Mouse (Mus musculus) heart, embryonic 13.5 days (tissue): ENCODE measurements around the gene Ccdc85b. TPM values are rescaled to one million over a fixed set of nuclear protein-coding genes. Genes with fewer than 3 reads are reported as not detected.

Experiments used
- ATAC-seq: fragments of 200-750 bp; cut with Nextera tagmentation; 2 replicates; pipeline ENCODE4 v1.8.0; 2017; ENCODE audit warnings: moderate TSS enrichment; ENCODE audit not compliant: insufficient number of reproducible peaks, low FRiP score, low TSS enrichment; ENCODE audit errors: extremely low read depth
- H3K27ac ChIP-seq: fragments of 300-500 bp; sonication (generic); replicated peaks from 2 replicates; pipeline ENCODE4 v1.5.1; 2015; ENCODE audit warnings: moderate library complexity, mild to moderate bottlenecking, inconsistent platforms
- H3K27me3 ChIP-seq: fragments of 300-500 bp; sonication (generic); replicated peaks from 2 replicates; pipeline ENCODE4 v1.6.1; 2015; ENCODE audit warnings: mild to moderate bottlenecking, inconsistent platforms
- H3K36me3 ChIP-seq: fragments of 300-500 bp; sonication (generic); 2 replicates; pipeline ENCODE4 v1.6.1; 2015; ENCODE audit warnings: mild to moderate bottlenecking, inconsistent platforms
- H3K4me1 ChIP-seq: fragments of 300-500 bp; sonication (generic); 2 replicates; pipeline ENCODE4 v1.6.1; 2015; ENCODE audit warnings: inconsistent platforms
- H3K4me2 ChIP-seq: fragments of 300-500 bp; sonication (generic); 2 replicates; pipeline ENCODE4 v1.6.1; 2015; ENCODE audit warnings: inconsistent platforms, mild to moderate bottlenecking, moderate library complexity
- H3K4me3 ChIP-seq: fragments of 300-500 bp; sonication (generic); 2 replicates; pipeline ENCODE4 v1.5.1; 2015; ENCODE audit warnings: moderate library complexity, mild to moderate bottlenecking, inconsistent platforms
- H3K9ac ChIP-seq: fragments of 300-500 bp; sonication (generic); 2 replicates; pipeline ENCODE4 v1.6.1; 2015; ENCODE audit warnings: inconsistent platforms, mild to moderate bottlenecking, moderate library complexity
- H3K9me3 ChIP-seq: fragments of 300-500 bp; sonication (generic); 2 replicates; pipeline ENCODE4 v1.6.1; 2016; ENCODE audit warnings: inconsistent platforms
- WGBS: fragments of 180-500 bp; shearing (Covaris S2); methylation state at CpG from one replicate; pipeline ENCODE4 v1.1.7; 2015; ENCODE audit warnings: mixed read lengths; 5-methylcytosine and 5-hydroxymethylcytosine counted together
- polyA plus RNA-seq: library from polyadenylated mRNA; unstranded; fragments of >200 nt; fragmentation: Nextera tagmentation; extraction: Ambion mirVana; gene quantifications from 2 replicates; pipeline ENCODE4 v1.2.1, GENCODE M21; 2015

Gene Ccdc85b
- polyA plus RNA-seq, 1 experiment from 2014 or later = 7.6 TPM

DNA sequence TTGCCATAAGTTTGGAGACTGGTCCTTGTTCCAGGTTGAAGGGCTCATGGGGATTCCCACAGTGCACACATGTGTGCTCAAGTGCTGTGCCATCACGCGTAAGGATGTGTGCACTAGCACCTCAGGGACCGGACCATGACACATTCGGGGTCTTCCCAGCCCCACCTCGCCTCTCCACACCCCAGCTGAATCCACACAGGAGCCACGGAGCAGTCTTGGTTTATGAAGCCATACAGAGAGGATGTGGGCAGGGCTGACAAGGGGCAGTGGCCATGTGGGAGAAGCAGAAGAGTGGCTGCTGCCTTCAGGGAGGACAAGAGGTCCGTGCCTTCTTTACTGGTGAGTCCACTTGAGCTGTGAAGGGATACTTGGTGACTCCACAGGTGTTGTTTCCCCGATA, 7.3 kb upstream of the Ccdc85b start:
- H3K4me1 ChIP-seq = peaks cover 32% of the 10 kb centered on the region
- H3K27ac ChIP-seq = no peak overlapping the region
- peak overlapping the region; percentile 78; the same call in 1 of the 2 replicates for H3K9ac ChIP-seq
- peak overlapping the region; percentile 64 for H3K4me2 ChIP-seq
- WGBS = 91% methylated on average over 8 of the region's 8 CpGs
- H3K4me3 ChIP-seq = peak overlapping the region; percentile 41; the same call in 1 of the 2 replicates
- H3K27me3 ChIP-seq = no peaks in the 10 kb centered on the region
- peaks cover 65% of the 10 kb centered on the region for H3K36me3 ChIP-seq
- H3K9me3 ChIP-seq = no peaks in the 10 kb centered on the region
- ATAC-seq = no peak

DNA sequence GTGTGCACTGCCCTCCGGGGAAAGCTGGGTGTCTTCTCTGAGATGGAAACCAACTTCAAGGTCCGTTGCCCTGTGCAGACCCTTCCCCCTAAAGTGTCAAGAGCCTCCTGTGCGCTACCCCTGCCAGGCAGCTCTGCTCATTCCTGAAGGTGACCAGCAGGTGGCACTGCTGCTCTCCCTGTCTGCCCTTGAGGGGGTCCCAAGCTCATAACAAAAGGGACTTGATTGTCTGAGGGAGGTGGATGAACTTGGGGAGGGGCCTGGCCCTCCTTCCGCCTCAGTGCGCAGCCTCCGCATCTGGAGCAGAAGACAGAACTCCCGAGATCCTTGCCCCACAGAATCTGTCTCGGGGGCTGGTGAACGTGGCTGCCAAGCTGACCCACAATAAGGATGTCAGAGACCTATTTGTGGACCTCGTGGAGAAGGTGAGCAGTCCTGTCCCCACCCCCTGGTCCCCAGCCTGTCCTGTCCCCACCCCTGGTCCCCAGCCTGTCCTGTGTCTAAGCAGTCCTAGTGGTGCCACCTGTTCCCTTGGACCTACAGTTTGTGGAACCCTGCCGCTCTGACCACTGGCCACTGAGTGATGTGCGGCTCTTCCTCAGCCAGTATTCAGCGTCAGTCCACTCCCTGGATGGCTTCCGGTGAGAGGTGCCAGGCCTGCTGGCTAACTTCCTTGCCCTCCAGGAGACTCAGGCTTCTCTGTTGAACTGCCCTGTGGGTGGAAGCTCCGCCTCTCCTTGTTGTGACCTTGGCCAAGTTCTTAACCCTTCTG, 6.3 kb upstream of the Ccdc85b start:
- ATAC-seq = no peak
- H3K27me3 ChIP-seq = no peaks in the 10 kb centered on the region
- peak overlapping the region; percentile 41 for H3K4me3 ChIP-seq
- no peaks in the 10 kb centered on the region for H3K9me3 ChIP-seq
- H3K4me2 ChIP-seq = peak overlapping the region; percentile 64
- peaks cover 36% of the 10 kb centered on the region for H3K4me1 ChIP-seq
- peak overlapping the region; percentile 86 for H3K27ac ChIP-seq
- peaks cover 65% of the 10 kb centered on the region for H3K36me3 ChIP-seq
- 45% methylated on average over 15 of the region's 15 CpGs for WGBS
- H3K9ac ChIP-seq = peak overlapping the region; percentile 78

DNA sequence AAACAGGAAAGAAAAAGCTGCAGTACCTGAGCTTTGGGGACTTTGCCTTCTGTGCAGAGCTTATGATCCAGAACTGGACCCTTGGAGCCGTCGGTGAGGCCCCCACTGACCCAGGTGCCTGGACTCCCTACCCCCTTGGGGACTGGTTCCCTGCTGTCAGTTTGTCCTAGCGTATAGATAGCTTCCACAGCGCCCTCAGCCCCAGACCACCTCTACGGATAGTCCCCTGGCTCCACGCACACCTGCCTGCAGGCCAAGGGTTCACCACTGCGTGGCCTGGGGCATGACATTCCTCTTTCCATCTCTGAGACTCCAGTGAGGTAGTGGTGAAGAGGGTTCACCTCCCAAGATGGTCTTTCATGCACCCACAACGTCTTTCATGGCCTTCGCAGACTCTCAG, 5.5 kb upstream of the Ccdc85b start:
- no peaks in the 10 kb centered on the region for H3K27me3 ChIP-seq
- H3K9me3 ChIP-seq = no peaks in the 10 kb centered on the region
- no peak for ATAC-seq
- peaks cover 65% of the 10 kb centered on the region for H3K36me3 ChIP-seq
- no peak overlapping the region for H3K4me3 ChIP-seq
- no peak overlapping the region for H3K27ac ChIP-seq
- peaks cover 37% of the 10 kb centered on the region for H3K4me1 ChIP-seq
- no peak overlapping the region for H3K9ac ChIP-seq
- no peak overlapping the region for H3K4me2 ChIP-seq
- WGBS = 82% methylated on average over 9 of the region's 9 CpGs

DNA sequence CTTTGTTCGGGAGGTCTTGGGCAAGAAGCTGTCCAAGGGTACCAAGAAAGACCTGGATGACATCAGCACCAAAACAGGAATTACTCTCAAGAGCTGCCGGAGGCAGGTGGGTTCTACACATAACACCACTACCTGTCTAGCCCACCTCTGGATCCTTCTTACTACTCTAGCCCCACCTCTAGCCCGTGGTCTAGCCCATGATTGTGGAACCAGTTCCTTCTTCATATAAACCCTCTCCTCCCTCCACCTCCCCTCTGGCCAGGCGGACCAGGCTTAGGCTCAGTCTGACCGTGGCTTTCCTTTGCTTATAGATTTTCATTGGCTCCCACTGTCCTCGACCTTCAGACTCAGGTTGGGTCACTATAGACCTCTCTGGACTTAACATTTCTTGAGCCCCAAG, 3.7 kb upstream of the Ccdc85b start:
- no peak overlapping the region for H3K27ac ChIP-seq
- peak overlapping the region; percentile 68 for H3K4me3 ChIP-seq
- no peaks in the 10 kb centered on the region for H3K9me3 ChIP-seq
- H3K27me3 ChIP-seq = no peaks in the 10 kb centered on the region
- H3K9ac ChIP-seq = peak overlapping the region; percentile 86
- peaks cover 45% of the 10 kb centered on the region for H3K4me1 ChIP-seq
- peaks cover 47% of the 10 kb centered on the region for H3K36me3 ChIP-seq
- H3K4me2 ChIP-seq = peak overlapping the region; percentile 95
- no peak for ATAC-seq
- WGBS = 79% methylated on average over 6 of the region's 6 CpGs

DNA sequence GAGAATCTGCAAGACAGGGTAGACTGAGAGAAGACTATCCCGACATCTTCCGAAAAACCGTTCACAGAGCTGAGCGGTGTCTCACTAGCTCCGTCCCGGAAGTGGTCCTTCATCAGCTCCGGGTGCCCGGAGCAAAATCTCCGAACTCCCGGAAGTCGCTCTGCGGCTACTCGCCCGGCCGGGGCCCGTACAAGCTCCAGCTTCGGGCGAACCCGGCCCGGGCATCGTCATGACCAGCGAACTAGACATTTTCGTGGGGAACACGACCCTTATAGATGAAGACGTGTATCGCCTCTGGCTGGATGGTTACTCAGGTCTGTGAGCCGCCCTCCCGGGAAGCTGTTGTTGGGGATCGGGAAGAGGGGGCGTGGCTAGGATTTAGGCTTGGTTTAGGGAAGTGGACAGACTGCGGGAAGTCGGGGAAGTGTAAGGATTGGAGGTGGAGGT, 2.8 kb upstream of the Ccdc85b start, which contains the start of gene Fibp:
Fibp (plus strand) TSS at position 151 of the 447 bp plus-strand sequence.
- Histone ChIP-seq H3K36me3 (peaks cover 39% of the 10 kb centered on the region), H3K27me3 (no peaks in the 10 kb centered on the region), H3K27ac (peak within 1 kb of the TSS; percentile 55), H3K9ac (peak within 1 kb of the TSS; percentile 86), H3K9me3 (no peaks in the 10 kb centered on the region), H3K4me3 (peak within 1 kb of the TSS; percentile 68), H3K4me1 (peaks cover 55% of the 10 kb centered on the region), H3K4me2 (peak within 1 kb of the TSS; percentile 95)
- ATAC-seq = no peak
- WGBS = under 1% methylated on average over 32 of the region's 32 CpGs

DNA sequence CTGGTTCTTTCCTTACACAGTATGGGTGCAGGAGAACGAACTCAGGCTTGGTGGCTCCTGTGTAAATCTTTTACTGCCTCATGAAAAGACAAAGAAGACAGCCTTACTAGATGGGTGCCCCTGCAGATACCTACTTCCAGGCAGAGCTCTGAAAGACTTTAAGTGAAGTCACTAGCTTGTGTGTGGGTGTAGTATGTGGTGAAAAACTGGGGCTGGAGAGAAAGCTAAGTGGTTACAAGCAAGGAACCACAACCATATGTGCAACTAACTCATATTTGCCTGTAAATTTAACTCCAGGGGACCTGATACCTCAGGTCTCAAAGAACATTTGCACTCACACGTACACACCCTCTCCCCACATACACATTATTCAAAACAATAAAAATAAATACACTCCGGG, 2.2 kb upstream of the Ccdc85b start:
- no peak for ATAC-seq
- Histone ChIP-seq H3K4me3 (peak overlapping the region; percentile 68), H3K9ac (peak overlapping the region; percentile 86), H3K36me3 (peaks cover 39% of the 10 kb centered on the region), H3K4me2 (peak overlapping the region; percentile 95), H3K27me3 (no peaks in the 10 kb centered on the region), H3K27ac (peak overlapping the region; percentile 55; the same call in 1 of the 2 replicates), H3K4me1 (peaks cover 59% of the 10 kb centered on the region), H3K9me3 (no peaks in the 10 kb centered on the region)
- 24% methylated on average over 3 of the region's 3 CpGs for WGBS

DNA sequence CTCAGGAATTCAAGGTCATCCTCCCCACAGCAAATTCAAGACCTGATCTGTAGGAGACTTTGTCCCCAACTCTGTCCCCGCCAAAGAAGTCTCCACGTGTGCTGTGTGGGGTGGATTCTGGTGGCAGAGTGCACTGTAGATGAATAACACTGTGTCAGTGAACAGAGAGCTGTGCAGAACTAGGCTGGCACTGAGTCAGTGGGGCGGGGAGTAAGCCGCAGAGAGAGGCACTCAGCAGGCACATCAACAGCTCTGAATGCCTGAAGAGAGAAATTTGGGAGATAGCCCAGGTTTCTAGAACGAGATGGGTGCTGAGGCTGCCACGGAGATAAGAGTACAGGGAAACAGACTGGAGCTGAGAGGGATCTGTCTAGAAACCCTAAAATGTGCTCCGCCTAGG, 1.3 kb upstream of the Ccdc85b start:
- H3K4me1 ChIP-seq = peaks cover 58% of the 10 kb centered on the region
- H3K27me3 ChIP-seq = no peaks in the 10 kb centered on the region
- H3K9ac ChIP-seq = no peak overlapping the region
- H3K4me2 ChIP-seq = no peak overlapping the region
- H3K27ac ChIP-seq = no peak overlapping the region
- ATAC-seq = no peak
- peaks cover 39% of the 10 kb centered on the region for H3K36me3 ChIP-seq
- H3K4me3 ChIP-seq = no peak overlapping the region
- WGBS = 55% methylated on average over 7 of the region's 7 CpGs
- no peaks in the 10 kb centered on the region for H3K9me3 ChIP-seq

DNA sequence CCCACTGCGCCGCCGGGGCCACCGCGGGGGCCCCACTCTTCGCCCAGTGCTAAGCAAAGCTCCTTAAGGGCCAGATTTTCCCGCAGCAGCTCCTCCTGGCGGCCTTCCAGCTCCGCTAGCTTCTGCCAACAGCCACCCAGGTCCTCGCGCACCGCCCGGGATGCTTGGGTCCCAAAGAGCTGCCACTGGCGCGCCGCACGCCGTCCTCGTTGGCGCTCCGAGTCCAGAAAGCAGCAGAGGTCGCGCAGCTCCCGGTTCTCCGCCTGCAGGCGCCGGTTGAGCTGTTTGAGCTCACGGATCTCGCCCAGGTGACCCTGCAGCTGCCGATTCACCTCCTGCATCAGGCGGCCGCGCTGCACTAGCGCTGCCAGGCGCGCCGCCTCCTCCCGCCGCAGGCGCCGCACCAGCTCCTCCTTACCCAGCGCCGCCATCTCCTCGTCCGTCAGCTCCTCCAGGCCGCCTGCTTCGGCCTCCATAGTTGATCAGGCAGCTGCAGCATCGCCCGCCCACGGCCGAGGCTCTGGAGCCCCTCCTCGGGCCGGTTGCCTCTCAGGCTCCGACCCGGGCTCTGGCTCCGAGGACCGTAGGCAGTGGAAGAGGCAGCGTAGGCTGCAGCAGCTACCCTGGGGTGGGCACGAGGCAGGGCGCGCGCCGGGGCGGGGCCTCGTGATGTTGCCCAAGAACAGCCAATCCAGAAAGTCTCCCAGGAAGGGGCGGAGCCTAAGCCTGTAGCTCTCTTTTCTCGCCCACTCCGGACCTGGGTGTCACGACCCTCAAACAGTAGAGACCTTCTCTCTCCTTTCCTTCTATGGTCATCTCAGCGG, 560 bp downstream of the Ccdc85b start:
- Histone ChIP-seq H3K4me1 (peaks cover 53% of the 10 kb centered on the region), H3K9me3 (no peaks in the 10 kb centered on the region), H3K4me2 (peak overlapping the region; percentile 92), H3K4me3 (peak overlapping the region; percentile 85), H3K9ac (peak overlapping the region; percentile 94), H3K27ac (peak overlapping the region; percentile 93), H3K36me3 (peaks cover 32% of the 10 kb centered on the region), H3K27me3 (no peaks in the 10 kb centered on the region)
- peak; percentile 84 for ATAC-seq
- WGBS = under 1% methylated on average over 63 of the region's 70 CpGs

DNA sequence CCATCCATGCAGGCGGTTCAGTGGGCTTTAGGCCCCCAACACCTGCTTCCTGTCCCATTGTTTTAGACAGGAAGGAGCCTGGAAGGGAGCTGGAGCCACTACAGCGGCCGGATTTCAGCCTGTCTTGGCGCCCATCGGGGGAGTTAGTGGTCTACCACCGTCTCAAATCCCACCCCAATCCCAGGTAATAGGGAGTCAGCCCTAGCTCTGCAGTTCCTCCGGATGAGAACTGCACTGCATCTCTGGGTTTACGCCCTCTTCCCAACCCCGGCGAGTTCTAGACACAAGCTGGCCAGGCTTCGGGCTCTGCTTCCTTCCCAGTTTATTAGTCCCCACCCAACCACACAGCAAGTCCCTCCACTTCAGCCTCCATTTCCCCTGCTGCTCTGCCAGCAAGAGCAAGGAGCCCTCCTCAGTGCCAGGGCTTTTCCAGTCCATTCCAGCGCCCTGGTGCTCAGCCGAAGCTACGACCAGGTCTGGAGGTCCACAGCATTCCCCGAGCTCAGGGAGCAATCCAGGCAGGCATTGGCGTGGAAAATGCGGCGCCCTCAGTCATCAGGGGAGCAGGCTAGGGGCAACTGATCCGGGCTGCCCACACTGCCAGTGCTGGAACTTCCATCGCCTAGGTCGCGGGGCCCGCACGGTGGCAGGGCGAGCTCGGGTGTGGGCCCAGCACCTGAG, 1.3 kb downstream of the Ccdc85b start:
- H3K36me3 ChIP-seq = peaks cover 26% of the 10 kb centered on the region
- H3K27me3 ChIP-seq = peaks cover 4% of the 10 kb centered on the region
- H3K4me1 ChIP-seq = peaks cover 46% of the 10 kb centered on the region
- peak overlapping the region; percentile 94 for H3K9ac ChIP-seq
- WGBS = 2% methylated on average over 26 of the region's 26 CpGs
- peak overlapping the region; percentile 93 for H3K27ac ChIP-seq
- peak overlapping the region; percentile 85 for H3K4me3 ChIP-seq
- ATAC-seq = no peak
- peak overlapping the region; percentile 92 for H3K4me2 ChIP-seq
- no peaks in the 10 kb centered on the region for H3K9me3 ChIP-seq

DNA sequence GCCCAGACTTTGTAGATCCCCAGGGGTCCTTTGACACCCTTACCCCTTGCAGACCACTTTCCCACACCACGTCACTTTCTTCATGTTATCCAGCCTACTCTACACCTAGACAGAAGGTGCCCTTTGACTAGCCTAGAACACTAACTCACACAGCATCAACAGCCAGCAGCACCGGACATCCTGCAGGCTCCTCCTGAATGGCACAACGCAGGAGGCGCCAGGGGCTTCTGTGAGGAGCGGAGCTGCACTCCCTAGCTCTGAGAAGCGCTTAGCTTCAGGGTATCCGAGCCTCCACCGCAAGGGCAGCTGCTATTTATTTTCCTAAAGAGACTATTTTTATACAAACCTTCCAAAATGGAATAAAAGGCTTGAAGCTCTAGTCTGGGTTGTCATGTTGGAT, 2.1 kb downstream of the Ccdc85b start:
- Histone ChIP-seq H3K4me1 (peaks cover 41% of the 10 kb centered on the region), H3K4me3 (peak overlapping the region; percentile 85), H3K36me3 (peaks cover 26% of the 10 kb centered on the region), H3K9me3 (no peaks in the 10 kb centered on the region), H3K9ac (peak overlapping the region; percentile 94), H3K4me2 (peak overlapping the region; percentile 92), H3K27ac (peak overlapping the region; percentile 93), H3K27me3 (peaks cover 10% of the 10 kb centered on the region)
- ATAC-seq = no peak
- WGBS = 51% methylated on average over 8 of the region's 8 CpGs

DNA sequence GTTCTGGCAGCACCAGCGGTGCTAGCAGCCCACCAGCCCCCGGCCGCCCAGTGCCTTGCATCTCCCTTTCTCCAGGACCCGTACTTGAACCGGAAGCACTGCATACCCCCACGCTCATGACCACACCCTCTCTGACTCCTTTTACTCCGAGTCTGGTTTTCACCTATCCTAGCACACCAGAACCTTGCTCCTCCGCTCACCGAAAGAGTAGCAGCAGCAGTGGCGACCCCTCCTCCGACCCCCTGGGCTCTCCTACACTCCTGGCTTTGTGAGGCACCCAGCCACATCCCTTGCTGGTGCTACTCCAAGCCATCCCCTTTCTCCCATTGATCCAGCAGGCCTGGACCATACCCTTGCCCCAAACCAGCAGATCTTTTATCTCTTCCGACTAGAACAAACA, 2.7 kb downstream of the Ccdc85b start:
- peaks cover 16% of the 10 kb centered on the region for H3K27me3 ChIP-seq
- H3K4me1 ChIP-seq = peaks cover 41% of the 10 kb centered on the region
- H3K36me3 ChIP-seq = peaks cover 26% of the 10 kb centered on the region
- ATAC-seq = no peak
- no peaks in the 10 kb centered on the region for H3K9me3 ChIP-seq
- H3K9ac ChIP-seq = peak overlapping the region; percentile 94
- H3K4me2 ChIP-seq = peak overlapping the region; percentile 92
- WGBS = 69% methylated on average over 12 of the region's 12 CpGs
- peak overlapping the region; percentile 85 for H3K4me3 ChIP-seq
- peak overlapping the region; percentile 93; the same call in 1 of the 2 replicates for H3K27ac ChIP-seq
